Comparison of ENCODE assay signal across 25 mouse cellular contexts in the genomic region with DNA sequence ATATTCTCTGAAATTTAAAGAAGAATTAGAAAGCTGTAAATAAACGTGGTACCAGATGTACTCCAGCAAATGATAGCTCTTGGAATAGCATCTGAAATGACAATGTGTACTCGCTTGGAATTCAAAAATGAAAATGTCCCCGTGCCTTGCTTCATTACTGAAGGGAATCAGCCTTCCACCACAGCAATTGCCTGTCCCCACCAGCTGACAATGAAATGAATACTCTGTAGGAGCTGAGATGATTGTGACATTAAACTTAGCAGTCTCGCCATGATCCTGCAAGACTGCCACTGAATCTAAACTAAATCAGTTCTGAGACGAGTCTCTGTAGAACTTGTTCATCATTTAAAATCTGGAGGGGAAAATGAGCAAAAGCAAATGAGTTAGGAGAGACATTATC.
DNase-seq lines count a peak whose midpoint lies in the region; ATAC-seq lines count a peak whose summit lies in the region.
"Had no signal": no experiment of that assay in that cellular context is flagged by ENCODE, and none has a peak within 500 bp of the region (broad histone marks: within the 10 kb centered on the region; RNA-seq: fewer than 3 reads in every experiment).

No protein-coding gene starts in this region.

- H3K4me1 ChIP-seq in forebrain, embryonic 14.5 days (ENCODE audit: control insufficient read depth, insufficient read depth, low read length), result no peaks in the 10 kb centered on the region
- no peaks in the 10 kb centered on the region for H3K4me1 ChIP-seq in forebrain, embryonic 12.5 days
- H3K4me1 ChIP-seq: embryonic facial prominence, embryonic 10.5 days; heart, embryonic 13.5 days; hindbrain, embryonic 13.5 days; intestine, embryonic 15.5 days; limb, embryonic 13.5 days; liver, embryonic 13.5 days had no signal

- 84% methylated on average over 5 of the region's 5 CpGs for WGBS in forebrain, embryonic 14.5 days
- 86% methylated on average over 5 of the region's 5 CpGs for WGBS in forebrain, embryonic 12.5 days

- no peak for ATAC-seq in forebrain, embryonic 14.5 days
- ATAC-seq in forebrain, embryonic 12.5 days (ENCODE audit: low FRiP score), result no peak
- ATAC-seq: activated CD4-positive, CD25-positive, alpha-beta regulatory T cell, adult 4 months; intestine, embryonic 15.5 days had no signal

- H3K9me3 ChIP-seq in forebrain, embryonic 14.5 days (replicated peaks; ENCODE audit: control insufficient read depth, low read length), result no peaks in the 10 kb centered on the region
- H3K9me3 ChIP-seq in forebrain, embryonic 12.5 days, result no peaks in the 10 kb centered on the region
- H3K9me3 ChIP-seq: embryonic facial prominence, embryonic 10.5 days; heart, embryonic 13.5 days; hindbrain, embryonic 13.5 days; intestine, embryonic 15.5 days; limb, embryonic 13.5 days had no signal

- H3K9ac ChIP-seq in forebrain, embryonic 14.5 days (ENCODE audit: low read length), result no peak overlapping the region
- H3K9ac ChIP-seq in forebrain, embryonic 12.5 days, result no peak overlapping the region
- H3K9ac ChIP-seq: heart, embryonic 13.5 days; hindbrain, embryonic 13.5 days; intestine, embryonic 15.5 days; limb, embryonic 13.5 days; liver, embryonic 13.5 days had no signal

- no peaks in the 10 kb centered on the region for H3K27me3 ChIP-seq in forebrain, embryonic 14.5 days (replicated peaks; ENCODE audit: control insufficient read depth, insufficient read depth, low read length)
- H3K27me3 ChIP-seq in forebrain, embryonic 12.5 days, result no peaks in the 10 kb centered on the region
- H3K27me3 ChIP-seq: heart, embryonic 13.5 days; hindbrain, embryonic 13.5 days; intestine, embryonic 15.5 days; limb, embryonic 13.5 days; liver, embryonic 13.5 days had no signal

- no peaks in the 10 kb centered on the region for H3K36me3 ChIP-seq in forebrain, embryonic 14.5 days (ENCODE audit: control insufficient read depth, insufficient read depth, low read length)
- H3K36me3 ChIP-seq in forebrain, embryonic 12.5 days (replicated peaks), result no peaks in the 10 kb centered on the region
- H3K36me3 ChIP-seq: embryonic facial prominence, embryonic 10.5 days; heart, embryonic 13.5 days; hindbrain, embryonic 13.5 days; intestine, embryonic 15.5 days; limb, embryonic 13.5 days; liver, embryonic 13.5 days had no signal

- H3K27ac ChIP-seq in forebrain, embryonic 14.5 days (ENCODE audit: low read depth, low read length), result no peak overlapping the region
- no peak overlapping the region for H3K27ac ChIP-seq in forebrain, embryonic 12.5 days
- H3K27ac ChIP-seq: embryonic facial prominence, embryonic 10.5 days; heart, embryonic 13.5 days; hindbrain, embryonic 13.5 days; intestine, embryonic 15.5 days; limb, embryonic 13.5 days; liver, embryonic 13.5 days had no signal

- no peak overlapping the region for H3K4me3 ChIP-seq in forebrain, embryonic 14.5 days (ENCODE audit: low read depth, low read length)
- H3K4me3 ChIP-seq in forebrain, embryonic 12.5 days (replicated peaks), result no peak overlapping the region
- H3K4me3 ChIP-seq: embryonic facial prominence, embryonic 10.5 days; heart, embryonic 13.5 days; hindbrain, embryonic 13.5 days; intestine, embryonic 15.5 days; limb, embryonic 13.5 days; liver, embryonic 13.5 days had no signal

- no peak overlapping the region for H3K4me2 ChIP-seq in forebrain, embryonic 14.5 days (ENCODE audit: low read length)
- no peak overlapping the region for H3K4me2 ChIP-seq in forebrain, embryonic 12.5 days
- H3K4me2 ChIP-seq: heart, embryonic 13.5 days; hindbrain, embryonic 13.5 days; intestine, embryonic 15.5 days; limb, embryonic 13.5 days; liver, embryonic 13.5 days had no signal

- peak; percentile 5 for DNase-seq in forebrain, embryonic 14.5 days (ENCODE audit: low spot score)
- peak; percentile 6 for DNase-seq in layer of hippocampus, adult 11-12 months (ENCODE audit: low spot score)
- no peak for DNase-seq in layer of hippocampus, postnatal 25 days (ENCODE audit: extremely low spot score in 1 of 2, low spot score in 1 of 2)
- DNase-seq in right cerebral cortex, adult 18-20 months, result peak; percentile 6
- no peak for DNase-seq in right cerebral cortex, postnatal 10 days (ENCODE audit: low spot score in 2 of 2)
- DNase-seq in lung, postnatal 14 days, result no peak
- DNase-seq in cerebellum, adult 11 months, result no peak
- DNase-seq: adrenal gland, postnatal 10 days; cerebellum, adult 9-11 months; gastrocnemius, postnatal 14 days; heart, adult 18-20 months; kidney, adult 9 months; kidney, postnatal 14 days; liver, embryonic 13.5 days; lung, adult 2 months; right cerebral cortex, postnatal 25 days; spleen, adult 18-20 months; thymus, postnatal 14 days had no signal

Comparison
In these comparisons a context has a peak if more than half of its experiments do, and no peak if none do; other contexts are left out.
1. DNase-seq: peak in forebrain, embryonic 14.5 days (single experiment), layer of hippocampus, adult 11-12 months (single experiment) and right cerebral cortex, adult 18-20 months (single experiment); none in layer of hippocampus, postnatal 25 days (0 of 2), right cerebral cortex, postnatal 10 days (0 of 2), lung, postnatal 14 days (single experiment) and cerebellum, adult 11 months (single experiment).